Mouse (Mus musculus): ENCODE data around the gene Cdc42bpg. TPM values are rescaled to one million over a fixed set of nuclear protein-coding genes. Genes with fewer than 3 reads are reported as not detected.

Cdc42bpg gene
- polyA plus RNA-seq, 1 experiment, result 7.7 TPM

GRCm38 (mm10) chr19:6321786-6322621 is 15.7 kb downstream of the Cdc42bpg start:
- peaks cover 8% of the 10 kb centered on the region for H3K36me3 ChIP-seq (ENCODE audit: control insufficient read depth, insufficient read depth, low read length)
- no peak for DNase-seq (ENCODE audit: low read depth in 1 of 2, low spot score in 2 of 2)
- WGBS, result 93% methylated on average over 33 of the region's 33 CpGs
- H3K27ac ChIP-seq (ENCODE audit: insufficient read depth, low read length), result no peak overlapping the region
- TF ChIP-seq POLR2A (IDR thresholded peaks at IDR 0.05; ENCODE audit: low read depth, low read length) (no peak), CTCF (IDR thresholded peaks at IDR 0.05; ENCODE audit: extremely low read depth, insufficient read depth, insufficient read length, insufficient replicate concordance) (no peak)
- H3K4me1 ChIP-seq (ENCODE audit: control insufficient read depth, insufficient read depth, insufficient read length), result no peaks in the 10 kb centered on the region
- H3K27me3 ChIP-seq (ENCODE audit: control insufficient read depth, insufficient read depth, low read length), result no peaks in the 10 kb centered on the region
- no peak overlapping the region for H3K4me3 ChIP-seq (ENCODE audit: extremely low read depth, insufficient read depth, insufficient read length)

DNA sequence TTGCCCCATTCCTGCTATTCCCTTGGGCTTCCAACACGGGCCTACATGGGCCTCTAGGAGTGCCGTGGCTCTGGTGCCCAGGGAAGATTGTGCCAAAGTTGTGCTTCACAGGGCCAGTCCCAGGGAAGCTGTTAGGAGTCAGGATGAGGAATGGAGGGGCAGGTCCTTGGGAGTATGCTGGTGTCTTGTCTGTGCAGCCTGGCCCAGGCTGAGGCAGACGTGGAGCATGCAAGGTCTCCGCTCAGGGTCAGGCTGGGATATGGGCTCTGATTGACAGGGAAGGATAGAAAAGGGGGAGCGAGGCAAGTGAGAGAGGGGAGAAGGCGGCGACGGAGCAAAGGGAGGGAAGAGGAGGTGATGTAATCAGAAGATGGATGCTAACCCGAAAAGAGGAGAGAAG is 18.5 kb downstream of the Cdc42bpg start:
- H3K4me3 ChIP-seq (ENCODE audit: extremely low read depth, insufficient read depth, insufficient read length), result no peak overlapping the region
- DNase-seq (ENCODE audit: low read depth in 1 of 2, low spot score in 2 of 2), result no peak
- H3K27me3 ChIP-seq (ENCODE audit: control insufficient read depth, insufficient read depth, low read length), result no peaks in the 10 kb centered on the region
- TF ChIP-seq CTCF (IDR thresholded peaks at IDR 0.05; ENCODE audit: extremely low read depth, insufficient read depth, insufficient read length, insufficient replicate concordance) (no peak), POLR2A (IDR thresholded peaks at IDR 0.05; ENCODE audit: low read depth, low read length) (no peak)
- 91% methylated on average over 9 of the region's 9 CpGs for WGBS
- no peak overlapping the region for H3K27ac ChIP-seq (ENCODE audit: insufficient read depth, low read length)
- H3K4me1 ChIP-seq (ENCODE audit: control insufficient read depth, insufficient read depth, insufficient read length), result no peaks in the 10 kb centered on the region
- H3K36me3 ChIP-seq (ENCODE audit: control insufficient read depth, insufficient read depth, low read length), result peaks cover 2% of the 10 kb centered on the region; the same call in 1 of the 2 replicates

GRCm38 (mm10) chr19:6331178-6331577 is 24.9 kb downstream of the Cdc42bpg start:
- no peak for DNase-seq (ENCODE audit: low read depth in 1 of 2, low spot score in 2 of 2)
- Histone ChIP-seq H3K4me1 (ENCODE audit: control insufficient read depth, insufficient read depth, insufficient read length) (peaks cover 16% of the 10 kb centered on the region; the same call in 1 of the 2 replicates), H3K36me3 (ENCODE audit: control insufficient read depth, insufficient read depth, low read length) (no peaks in the 10 kb centered on the region), H3K27me3 (ENCODE audit: control insufficient read depth, insufficient read depth, low read length) (no peaks in the 10 kb centered on the region), H3K4me3 (ENCODE audit: extremely low read depth, insufficient read depth, insufficient read length) (no peak overlapping the region), H3K27ac (ENCODE audit: insufficient read depth, low read length) (peak overlapping the region; percentile 27; the same call in 1 of the 2 replicates)
- no peak for TF ChIP-seq POLR2A (IDR thresholded peaks at IDR 0.05; ENCODE audit: low read depth, low read length)
- WGBS, result 4% methylated on average over 5 of the region's 5 CpGs

- no peaks in the 10 kb centered on the region for H3K36me3 ChIP-seq (ENCODE audit: control insufficient read depth, insufficient read depth, low read length)
- no peaks in the 10 kb centered on the region for H3K27me3 ChIP-seq (ENCODE audit: control insufficient read depth, insufficient read depth, low read length)
- peak overlapping the region; percentile 27; the same call in 1 of the 2 replicates for H3K27ac ChIP-seq (ENCODE audit: insufficient read depth, low read length)
- TF ChIP-seq POLR2A (IDR thresholded peaks at IDR 0.05; ENCODE audit: low read depth, low read length) (no peak), CTCF (IDR thresholded peaks at IDR 0.05; ENCODE audit: extremely low read depth, insufficient read depth, insufficient read length, insufficient replicate concordance) (peak; percentile 65; the same call in 1 of the 2 replicates)
- DNase-seq (ENCODE audit: low read depth in 1 of 2, low spot score in 2 of 2), result peak; percentile 58 to 67
- 23% methylated on average over 13 of the region's 13 CpGs for WGBS
- H3K4me3 ChIP-seq (ENCODE audit: extremely low read depth, insufficient read depth, insufficient read length), result no peak overlapping the region
- peaks cover 19% of the 10 kb centered on the region; the same call in 1 of the 2 replicates for H3K4me1 ChIP-seq (ENCODE audit: control insufficient read depth, insufficient read depth, insufficient read length)
These were observed 25.7 kb downstream of the Cdc42bpg start for GRCm38 (mm10) chr19:6331719-6332516.

DNA sequence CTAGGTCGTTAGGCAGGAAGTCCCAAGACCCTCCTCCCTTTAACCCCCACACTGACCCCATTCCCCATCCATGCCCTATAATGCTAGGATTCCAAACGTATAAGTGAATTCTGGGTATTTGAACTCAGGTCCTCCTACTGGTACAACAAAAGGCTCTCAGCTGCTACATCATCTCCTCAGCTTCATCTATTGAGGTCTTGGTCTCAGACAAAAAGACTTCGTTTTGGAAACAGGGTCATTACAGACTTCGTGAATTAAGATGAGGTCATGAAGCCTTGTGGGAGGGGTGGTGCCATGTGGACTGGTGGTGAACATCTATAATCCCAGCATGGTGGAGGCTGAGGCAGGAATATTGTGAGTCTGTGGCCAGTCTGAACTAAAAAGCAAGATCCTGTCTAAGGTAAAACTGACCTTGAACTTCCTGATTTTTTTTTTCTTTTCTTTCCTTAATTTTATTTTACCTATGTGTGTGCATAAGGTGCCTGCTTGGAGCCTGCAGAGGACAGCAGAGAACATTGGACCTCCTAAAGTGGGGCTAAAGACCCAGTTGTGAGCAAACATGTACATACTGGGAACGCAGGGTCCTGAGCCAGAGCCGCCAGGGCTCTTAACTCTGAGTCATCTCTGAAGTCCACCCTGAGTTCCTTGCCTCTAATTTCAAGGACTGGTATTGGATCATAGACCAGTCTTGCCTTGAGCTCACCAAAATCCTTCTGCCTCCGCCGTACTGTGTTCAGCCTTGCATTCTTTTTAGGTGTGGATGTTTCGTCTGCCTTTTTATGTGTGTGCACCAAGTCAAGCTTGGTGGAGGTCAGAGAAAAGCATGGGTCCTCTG is 27.7 kb downstream of the Cdc42bpg start:
- WGBS, result 70% methylated on average over 9 of the region's 9 CpGs
- TF ChIP-seq CTCF (IDR thresholded peaks at IDR 0.05; ENCODE audit: extremely low read depth, insufficient read depth, insufficient read length, insufficient replicate concordance), result no peak
- no peak for TF ChIP-seq POLR2A (IDR thresholded peaks at IDR 0.05; ENCODE audit: low read depth, low read length)
- H3K4me3 ChIP-seq (ENCODE audit: extremely low read depth, insufficient read depth, insufficient read length), result peak overlapping the region; percentile 25; the same call in 1 of the 2 replicates
- no peak for DNase-seq (ENCODE audit: low read depth in 1 of 2, low spot score in 2 of 2)
- no peaks in the 10 kb centered on the region for H3K27me3 ChIP-seq (ENCODE audit: control insufficient read depth, insufficient read depth, low read length)
- peaks cover 19% of the 10 kb centered on the region; the same call in 1 of the 2 replicates for H3K4me1 ChIP-seq (ENCODE audit: control insufficient read depth, insufficient read depth, insufficient read length)
- H3K27ac ChIP-seq (ENCODE audit: insufficient read depth, low read length), result peak overlapping the region; percentile 50
- H3K36me3 ChIP-seq (ENCODE audit: control insufficient read depth, insufficient read depth, low read length), result peaks cover 6% of the 10 kb centered on the region

Measured in spleen, adult 2 months (tissue).